Mouse (Mus musculus): ENCODE measurements at regions not wholly inside any gene's neighbourhood (a gene's known extent, or its start where the extent isn't known, plus 50 kb on each side); places are given as distances from the start of the nearest gene placed in this dataset.

DNA sequence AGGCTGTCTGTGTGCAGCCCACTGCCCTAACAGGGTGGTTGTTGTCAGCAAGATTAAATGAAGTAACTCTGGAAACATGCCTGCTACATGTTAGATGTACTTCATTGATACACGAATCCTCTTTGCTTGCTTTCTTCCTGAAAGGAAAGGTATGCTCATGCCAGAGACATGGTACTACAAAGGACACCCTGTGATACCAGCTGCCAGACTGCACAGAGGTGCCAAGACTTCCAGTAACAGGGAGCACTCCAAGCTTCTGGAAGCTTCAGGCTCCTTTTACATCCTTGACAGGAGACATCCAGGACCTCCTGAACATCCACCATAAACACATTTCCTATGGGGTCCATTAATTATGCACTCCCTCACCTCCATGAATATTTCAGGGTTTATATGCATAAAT lies 505.7 kb downstream of the 1810013L24Rik start:
- ATAC-seq (ENCODE audit: low FRiP score) (no peak), DNase-seq (ENCODE audit: low spot score) (peak; percentile 31)
- no peak overlapping the region for H3K4me3 ChIP-seq (ENCODE audit: low read depth, low read length)
- no peaks in the 10 kb centered on the region for H3K4me1 ChIP-seq (ENCODE audit: insufficient read depth, low read length)
- no peak overlapping the region for H3K27ac ChIP-seq (ENCODE audit: low read depth, low read length)
- 69% methylated on average over 1 of the region's 1 CpGs for WGBS
- no peak overlapping the region for H3K9ac ChIP-seq (replicated peaks; ENCODE audit: low read length, poor library complexity, severe bottlenecking)
- no peaks in the 10 kb centered on the region for H3K9me3 ChIP-seq (ENCODE audit: low read length)
- H3K4me2 ChIP-seq (ENCODE audit: low read depth, low read length, poor library complexity, severe bottlenecking) = no peak overlapping the region
- no peak for TF ChIP-seq CTCF (IDR thresholded peaks at IDR 0.05)
- H3K36me3 ChIP-seq (ENCODE audit: insufficient read depth, low read length) = no peaks in the 10 kb centered on the region
- H3K27me3 ChIP-seq (ENCODE audit: insufficient read depth, low read length) = peaks cover 1% of the 10 kb centered on the region; the same call in 1 of the 2 replicates

- Histone ChIP-seq H3K4me3 (ENCODE audit: low read depth, low read length) (no peak overlapping the region), H3K27me3 (ENCODE audit: insufficient read depth, low read length) (peaks cover 2% of the 10 kb centered on the region; the same call in 1 of the 2 replicates), H3K9ac (replicated peaks; ENCODE audit: low read length, poor library complexity, severe bottlenecking) (no peak overlapping the region), H3K9me3 (ENCODE audit: low read length) (no peaks in the 10 kb centered on the region), H3K4me2 (ENCODE audit: low read depth, low read length, poor library complexity, severe bottlenecking) (no peak overlapping the region), H3K27ac (ENCODE audit: low read depth, low read length) (no peak overlapping the region), H3K4me1 (ENCODE audit: insufficient read depth, low read length) (no peaks in the 10 kb centered on the region), H3K36me3 (ENCODE audit: insufficient read depth, low read length) (no peaks in the 10 kb centered on the region)
- ATAC-seq (ENCODE audit: low FRiP score) (no peak), DNase-seq (ENCODE audit: low spot score) (peak; percentile 51)
- 30% methylated on average over 6 of the region's 6 CpGs for WGBS
- TF ChIP-seq CTCF (IDR thresholded peaks at IDR 0.05) = no peak
Measured at GRCm38 (mm10) chr16:9336063-9336462, 506.2 kb downstream of the 1810013L24Rik start.

- ATAC-seq (ENCODE audit: low FRiP score) = no peak
- H3K4me1 ChIP-seq (ENCODE audit: insufficient read depth, low read length) = no peaks in the 10 kb centered on the region
Measured at GRCm38 (mm10) chr16:9339456-9339855, 509.6 kb downstream of the 1810013L24Rik start.

DNA sequence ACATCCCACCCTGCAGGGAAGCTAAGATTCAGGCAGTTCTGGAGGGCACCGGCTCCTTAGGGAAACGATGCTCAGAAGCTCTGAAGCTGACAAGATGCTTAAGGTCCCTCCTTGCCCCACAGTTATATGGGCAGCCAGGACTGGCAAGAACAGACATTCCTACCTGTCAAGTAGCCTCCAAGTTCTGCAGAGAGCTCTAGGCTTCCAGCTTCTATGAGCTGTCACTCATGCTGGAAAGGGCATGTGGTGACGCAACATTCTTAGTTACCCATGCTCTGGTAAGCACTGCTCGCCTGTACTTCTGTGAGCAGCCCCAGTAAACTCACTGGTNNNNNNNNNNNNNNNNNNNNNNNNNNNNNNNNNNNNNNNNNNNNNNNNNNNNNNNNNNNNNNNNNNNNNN lies 511.3 kb downstream of the 1810013L24Rik start:
- Histone ChIP-seq H3K4me3 (ENCODE audit: low read depth, low read length) (no peak overlapping the region), H3K36me3 (ENCODE audit: insufficient read depth, low read length) (no peaks in the 10 kb centered on the region), H3K9me3 (ENCODE audit: low read length) (no peaks in the 10 kb centered on the region), H3K9ac (replicated peaks; ENCODE audit: low read length, poor library complexity, severe bottlenecking) (no peak overlapping the region), H3K27ac (ENCODE audit: low read depth, low read length) (no peak overlapping the region), H3K27me3 (ENCODE audit: insufficient read depth, low read length) (peaks cover 2% of the 10 kb centered on the region), H3K4me2 (ENCODE audit: low read depth, low read length, poor library complexity, severe bottlenecking) (no peak overlapping the region), H3K4me1 (ENCODE audit: insufficient read depth, low read length) (no peaks in the 10 kb centered on the region)
- ATAC-seq (ENCODE audit: low FRiP score) (no peak), DNase-seq (ENCODE audit: low spot score) (no peak)
- no peak for TF ChIP-seq CTCF (IDR thresholded peaks at IDR 0.05)
- WGBS = 92% methylated on average over 4 of the region's 4 CpGs

More at GRCm38 (mm10) chr16:9339456-9339855, 509.6 kb downstream of the 1810013L24Rik start:
- Histone ChIP-seq H3K27ac (ENCODE audit: low read depth, low read length) (no peak overlapping the region), H3K9me3 (ENCODE audit: low read length) (no peaks in the 10 kb centered on the region), H3K36me3 (ENCODE audit: insufficient read depth, low read length) (no peaks in the 10 kb centered on the region), H3K4me3 (ENCODE audit: low read depth, low read length) (no peak overlapping the region), H3K4me2 (ENCODE audit: low read depth, low read length, poor library complexity, severe bottlenecking) (no peak overlapping the region), H3K9ac (replicated peaks; ENCODE audit: low read length, poor library complexity, severe bottlenecking) (no peak overlapping the region), H3K27me3 (ENCODE audit: insufficient read depth, low read length) (peaks cover 2% of the 10 kb centered on the region)
- no peak for DNase-seq (ENCODE audit: low spot score)
- 74% methylated on average over 3 of the region's 3 CpGs for WGBS
- TF ChIP-seq CTCF (IDR thresholded peaks at IDR 0.05) = no peak

DNA sequence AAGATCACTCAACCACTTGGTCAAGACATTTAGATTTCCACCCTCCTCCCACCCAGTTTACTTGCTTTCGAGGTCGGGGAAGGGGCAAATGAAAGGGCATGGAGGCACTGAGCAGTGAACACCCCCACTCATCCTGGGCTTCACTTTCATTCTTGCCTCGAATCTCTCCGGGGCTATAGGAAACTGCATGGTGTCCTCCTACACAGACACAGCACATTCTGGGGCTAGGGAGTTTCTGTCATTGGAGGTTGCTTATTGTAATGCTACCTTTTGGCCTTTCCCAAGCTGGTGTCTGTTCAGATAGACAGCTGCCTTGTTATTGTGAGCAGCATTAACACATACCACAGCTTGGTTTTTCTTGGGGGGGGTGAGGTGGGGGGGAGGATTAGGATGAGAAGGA lies 523.9 kb downstream of the 1810013L24Rik start:
- no peaks in the 10 kb centered on the region for H3K36me3 ChIP-seq (ENCODE audit: insufficient read depth, low read length)
- no peaks in the 10 kb centered on the region for H3K4me1 ChIP-seq (ENCODE audit: insufficient read depth, low read length)
- no peak for TF ChIP-seq CTCF (IDR thresholded peaks at IDR 0.05)
- H3K4me2 ChIP-seq (ENCODE audit: low read depth, low read length, poor library complexity, severe bottlenecking) = no peak overlapping the region
- no peak overlapping the region for H3K4me3 ChIP-seq (ENCODE audit: low read depth, low read length)
- ATAC-seq (ENCODE audit: low FRiP score) (no peak), DNase-seq (ENCODE audit: low spot score) (no peak)
- 89% methylated on average over 4 of the region's 4 CpGs for WGBS
- no peak overlapping the region for H3K27ac ChIP-seq (ENCODE audit: low read depth, low read length)
- no peak overlapping the region for H3K9ac ChIP-seq (replicated peaks; ENCODE audit: low read length, poor library complexity, severe bottlenecking)
- H3K9me3 ChIP-seq (ENCODE audit: low read length) = no peaks in the 10 kb centered on the region
- no peaks in the 10 kb centered on the region for H3K27me3 ChIP-seq (ENCODE audit: insufficient read depth, low read length)

DNA sequence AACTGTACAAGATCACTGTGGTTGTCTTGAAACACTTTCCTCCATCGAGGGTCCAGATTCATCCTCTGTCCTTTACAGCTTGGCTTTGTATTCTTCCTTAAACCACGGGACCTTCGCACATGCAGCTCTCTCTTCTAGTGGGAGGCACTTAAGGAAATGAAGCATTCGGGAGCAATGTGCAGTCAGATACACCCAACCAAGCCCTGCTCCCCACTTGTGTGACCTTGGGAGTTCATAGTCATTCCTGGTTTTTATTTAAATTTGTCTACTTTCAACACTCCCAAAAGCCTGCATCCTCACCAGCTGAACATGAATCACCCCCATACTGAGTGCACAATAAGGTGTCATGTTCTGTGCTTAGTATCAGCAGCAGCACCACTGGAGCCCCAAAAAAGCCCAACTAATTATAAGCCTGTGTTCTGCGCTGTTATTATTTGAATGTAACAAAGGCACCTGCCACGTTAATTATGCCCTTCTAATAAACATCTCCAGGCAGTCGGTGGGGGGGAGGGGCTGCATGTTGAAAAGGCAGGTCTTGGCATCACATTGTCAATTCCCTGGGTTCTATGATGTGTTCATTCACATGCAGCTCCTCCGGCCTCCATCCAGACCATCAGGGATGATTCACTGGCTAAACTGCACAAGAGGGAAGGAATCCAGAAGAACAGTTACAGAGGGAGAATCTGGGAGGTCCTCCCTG lies 524.6 kb downstream of the 1810013L24Rik start:
- DNase-seq (ENCODE audit: low spot score) (no peak), ATAC-seq (ENCODE audit: low FRiP score) (no peak)
- no peak overlapping the region for H3K9ac ChIP-seq (replicated peaks; ENCODE audit: low read length, poor library complexity, severe bottlenecking)
- H3K9me3 ChIP-seq (ENCODE audit: low read length) = no peaks in the 10 kb centered on the region
- H3K4me2 ChIP-seq (ENCODE audit: low read depth, low read length, poor library complexity, severe bottlenecking) = no peak overlapping the region
- no peak overlapping the region for H3K4me3 ChIP-seq (ENCODE audit: low read depth, low read length)
- no peaks in the 10 kb centered on the region for H3K4me1 ChIP-seq (ENCODE audit: insufficient read depth, low read length)
- no peaks in the 10 kb centered on the region for H3K36me3 ChIP-seq (ENCODE audit: insufficient read depth, low read length)
- no peak overlapping the region for H3K27ac ChIP-seq (ENCODE audit: low read depth, low read length)
- no peaks in the 10 kb centered on the region for H3K27me3 ChIP-seq (ENCODE audit: insufficient read depth, low read length)
- no peak for TF ChIP-seq CTCF (IDR thresholded peaks at IDR 0.05)
- 69% methylated on average over 8 of the region's 8 CpGs for WGBS

All from midbrain, postnatal 0 days (tissue).